Mouse (Mus musculus) myocyte (in vitro differentiated cells): Measurements from ENCODE around the gene Tenm4.

Experiments
- MYOD1 ChIP-seq, 3 experiments: IDR thresholded peaks; one replicate each; pipeline ENCODE4 v1.6.1; 2011; ENCODE audit warnings: control low read depth in 2 of 3, low read depth in 2 of 3, mild to moderate bottlenecking in 2 of 3, moderate library complexity in 1 of 3; ENCODE audit not compliant: insufficient read length in 2 of 3, control insufficient read depth in 1 of 3
- POLR2A ChIP-seq: IDR thresholded peaks from one replicate; pipeline ENCODE4 v1.6.1; 2011; ENCODE audit warnings: low read depth, mild to moderate bottlenecking, control low read depth, moderate library complexity; ENCODE audit not compliant: insufficient read length
- POLR2AphosphoS2 ChIP-seq: IDR thresholded peaks from one replicate; pipeline ENCODE4 v1.6.1; 2011; ENCODE audit warnings: low read depth, control low read depth; ENCODE audit not compliant: insufficient read length
- REST ChIP-seq: IDR thresholded peaks from one replicate; pipeline ENCODE4 v1.6.1; 2011; ENCODE audit warnings: mild to moderate bottlenecking, control low read depth, moderate library complexity; ENCODE audit not compliant: insufficient read depth, insufficient read length

DNA sequence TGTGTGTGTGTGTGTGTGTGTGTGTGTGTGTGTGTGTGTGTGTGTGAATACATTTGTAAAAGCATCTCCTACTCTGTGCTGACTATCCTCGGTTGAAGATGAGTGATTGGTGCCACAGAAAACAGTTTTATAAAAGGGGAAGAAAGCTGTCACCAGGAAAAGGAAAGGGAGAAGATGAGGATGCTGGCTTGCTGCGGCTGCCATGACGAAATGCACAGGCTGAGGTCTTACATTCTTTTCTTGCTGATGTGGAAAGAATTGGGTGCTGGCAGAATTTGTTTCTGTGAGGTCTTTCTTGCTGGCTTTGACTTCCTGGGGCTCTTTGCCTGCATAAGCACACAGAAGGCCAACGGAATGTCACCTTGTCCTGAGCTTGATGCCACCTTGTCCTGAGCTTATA is 575.7 kb downstream of the Tenm4 start:
- no peak for TF ChIP-seq POLR2A
- TF ChIP-seq REST, result no peak
- TF ChIP-seq POLR2AphosphoS2, result no peak
- no peak for TF ChIP-seq MYOD1 (IDR thresholded peaks at IDR 0.05; ENCODE audit: control insufficient read depth in 1 of 3, insufficient read length in 2 of 3, low read depth in 2 of 3)
